Mouse (Mus musculus): ENCODE data around the gene AL732309.1. TPM values are rescaled to one million over a fixed set of nuclear protein-coding genes. Genes with fewer than 3 reads are reported as not detected.

The AL732309.1 gene
- polyA plus RNA-seq, 1 experiment from 2014 or later: 4.8 TPM

GRCm38 (mm10) chr2:25252331-25252730, 5.7 kb upstream of the AL732309.1 start:
- Histone ChIP-seq H3K27ac (no peak overlapping the region), H3K36me3 (peaks cover 63% of the 10 kb centered on the region), H3K4me1 (peaks cover 23% of the 10 kb centered on the region), H3K4me2 (no peak overlapping the region), H3K4me3 (no peak overlapping the region), H3K27me3 (replicated peaks) (no peaks in the 10 kb centered on the region), H3K9me3 (replicated peaks) (no peaks in the 10 kb centered on the region), H3K9ac (no peak overlapping the region)
- no peak for ATAC-seq
- WGBS (ENCODE audit: insufficient replicate concordance): 83% methylated on average over 1 of the region's 1 CpGs

DNA sequence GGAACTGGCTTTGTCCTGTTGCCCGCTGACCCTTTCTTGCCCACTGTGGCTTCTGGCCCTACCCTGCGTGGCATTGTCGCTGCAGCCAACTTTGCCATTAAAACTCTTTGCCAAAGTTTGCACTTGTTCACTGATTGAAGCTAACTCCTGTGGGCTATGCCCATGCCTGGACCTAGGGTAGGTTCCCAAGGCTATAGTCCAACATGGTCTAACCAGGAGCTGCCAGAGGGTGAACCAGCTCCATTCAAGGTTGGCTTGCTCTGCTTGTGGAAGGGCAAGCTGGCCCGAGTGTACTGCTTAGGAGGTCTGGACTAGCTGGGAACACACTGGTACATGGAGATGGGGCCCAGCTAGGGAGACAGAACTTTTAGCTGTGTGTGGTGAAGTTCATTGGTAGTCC, 2.5 kb downstream of the AL732309.1 start:
- no peak for ATAC-seq
- peaks cover 30% of the 10 kb centered on the region for H3K27me3 ChIP-seq (replicated peaks)
- H3K4me3 ChIP-seq: no peak overlapping the region
- peaks cover 36% of the 10 kb centered on the region for H3K4me1 ChIP-seq
- H3K36me3 ChIP-seq: peaks cover 41% of the 10 kb centered on the region
- no peaks in the 10 kb centered on the region for H3K9me3 ChIP-seq (replicated peaks)
- H3K9ac ChIP-seq: no peak overlapping the region
- no peak overlapping the region for H3K4me2 ChIP-seq
- H3K27ac ChIP-seq: no peak overlapping the region
- 76% methylated on average over 4 of the region's 4 CpGs for WGBS (ENCODE audit: insufficient replicate concordance)

- WGBS (ENCODE audit: insufficient replicate concordance): 72% methylated on average over 8 of the region's 8 CpGs
- Histone ChIP-seq H3K4me1 (peaks cover 36% of the 10 kb centered on the region), H3K9me3 (replicated peaks) (no peaks in the 10 kb centered on the region), H3K27ac (no peak overlapping the region), H3K9ac (no peak overlapping the region), H3K27me3 (replicated peaks) (peaks cover 30% of the 10 kb centered on the region), H3K4me3 (no peak overlapping the region), H3K36me3 (peaks cover 33% of the 10 kb centered on the region), H3K4me2 (no peak overlapping the region)
- no peak for ATAC-seq
Observed at GRCm38 (mm10) chr2:25243342-25243741, 3.3 kb downstream of the AL732309.1 start.

DNA sequence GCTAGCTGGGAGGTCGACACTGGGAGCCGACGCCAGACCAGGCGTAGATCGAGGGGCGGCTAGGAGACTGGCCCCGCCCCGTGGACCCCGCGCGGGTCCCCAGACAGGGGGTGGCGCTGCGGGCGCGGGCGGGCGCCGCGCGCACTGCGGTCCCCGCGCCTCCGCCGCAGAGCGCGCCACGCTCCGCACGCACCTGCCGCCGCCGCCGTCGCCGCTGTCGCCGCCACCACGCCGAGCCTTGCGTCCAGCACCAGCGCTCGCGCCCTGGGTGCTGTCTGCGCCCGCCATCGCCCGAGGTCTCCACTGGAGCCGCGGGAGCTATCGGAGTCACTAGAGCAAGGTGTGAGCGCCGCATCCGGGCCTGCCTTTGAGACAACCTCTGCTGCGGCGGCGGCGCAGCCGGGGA, 4.6 kb downstream of the AL732309.1 start, which contains the start of the genes Rnf208 and Cysrt1:
TSS of gene Rnf208 (plus strand) at position 155 of the 406 bp plus-strand sequence.
TSS of gene Cysrt1 (minus strand) at position 352 of the 406 bp plus-strand sequence.
- Histone ChIP-seq H3K4me2 (peak within 1 kb of the TSS; percentile 84), H3K4me3 (peak within 1 kb of the TSS; percentile 58), H3K4me1 (peaks cover 36% of the 10 kb centered on the region), H3K27me3 (replicated peaks) (peaks cover 30% of the 10 kb centered on the region), H3K36me3 (peaks cover 21% of the 10 kb centered on the region), H3K9ac (peak within 1 kb of the TSS; percentile 53), H3K9me3 (replicated peaks) (no peaks in the 10 kb centered on the region), H3K27ac (no peak within 1 kb of the TSS)
- ATAC-seq: no peak
- WGBS (ENCODE audit: insufficient replicate concordance): under 1% methylated on average over 35 of the region's 59 CpGs

DNA sequence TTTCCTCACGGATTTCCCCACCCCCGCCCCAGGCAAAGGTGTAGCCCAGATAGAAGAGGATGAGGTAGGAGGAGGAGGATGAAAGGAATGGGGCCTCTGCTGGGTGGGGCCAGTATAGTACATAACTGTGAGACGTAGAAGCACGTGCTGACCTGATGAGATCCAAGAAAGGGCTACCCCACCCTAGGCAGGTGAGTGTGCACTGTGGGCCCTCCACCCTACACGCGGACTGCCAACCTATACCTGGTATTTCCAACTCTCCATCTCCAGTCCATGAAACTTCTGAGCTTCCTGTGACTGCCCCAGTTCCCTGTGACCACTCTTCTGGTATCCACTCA, 5.3 kb downstream of the AL732309.1 start:
- 14% methylated on average over 6 of the region's 6 CpGs for WGBS (ENCODE audit: insufficient replicate concordance)

GRCm38 (mm10) chr2:25240723-25241437, 5.8 kb downstream of the AL732309.1 start:
- peak overlapping the region; percentile 28; the same call in 1 of the 2 replicates for H3K9ac ChIP-seq
- under 1% methylated on average over 29 of the region's 29 CpGs for WGBS (ENCODE audit: insufficient replicate concordance)
- peaks cover 38% of the 10 kb centered on the region for H3K27me3 ChIP-seq (replicated peaks)
- H3K4me1 ChIP-seq: peaks cover 46% of the 10 kb centered on the region
- H3K36me3 ChIP-seq: peaks cover 9% of the 10 kb centered on the region
- no peaks in the 10 kb centered on the region for H3K9me3 ChIP-seq (replicated peaks)
- ATAC-seq: peak; percentile 76
- H3K27ac ChIP-seq: peak overlapping the region; percentile 45; the same call in 1 of the 2 replicates
- peak overlapping the region; percentile 84 for H3K4me2 ChIP-seq
- peak overlapping the region; percentile 58 for H3K4me3 ChIP-seq

More for the DNA sequence above, 5.3 kb downstream of the AL732309.1 start:
- H3K9me3 ChIP-seq (replicated peaks): no peaks in the 10 kb centered on the region
- peaks cover 14% of the 10 kb centered on the region for H3K36me3 ChIP-seq
- H3K4me1 ChIP-seq: peaks cover 41% of the 10 kb centered on the region
- H3K9ac ChIP-seq: no peak overlapping the region
- H3K4me3 ChIP-seq: peak overlapping the region; percentile 58
- no peak overlapping the region for H3K27ac ChIP-seq
- ATAC-seq: peak; percentile 11; the same call in 1 of the 2 replicates
- peaks cover 34% of the 10 kb centered on the region for H3K27me3 ChIP-seq (replicated peaks)
- H3K4me2 ChIP-seq: peak overlapping the region; percentile 84

GRCm38 (mm10) chr2:25240310-25240709, 6.4 kb downstream of the AL732309.1 start:
- Histone ChIP-seq H3K9ac (0 out of 2 replicates have a peak overlapping the region, but pooled peaks have one; percentile 28), H3K9me3 (replicated peaks) (no peaks in the 10 kb centered on the region), H3K4me2 (peak overlapping the region; percentile 84), H3K27ac (no peak overlapping the region), H3K36me3 (peaks cover 3% of the 10 kb centered on the region; the same call in 1 of the 2 replicates), H3K4me3 (peak overlapping the region; percentile 58), H3K4me1 (peaks cover 50% of the 10 kb centered on the region), H3K27me3 (replicated peaks) (peaks cover 44% of the 10 kb centered on the region)
- no peak for ATAC-seq
- 49% methylated on average over 8 of the region's 8 CpGs for WGBS (ENCODE audit: insufficient replicate concordance)

- H3K36me3 ChIP-seq: no peaks in the 10 kb centered on the region
- H3K9ac ChIP-seq: no peak overlapping the region
- H3K4me1 ChIP-seq: peaks cover 50% of the 10 kb centered on the region
- 76% methylated on average over 3 of the region's 3 CpGs for WGBS (ENCODE audit: insufficient replicate concordance)
- no peaks in the 10 kb centered on the region for H3K9me3 ChIP-seq (replicated peaks)
- peaks cover 48% of the 10 kb centered on the region for H3K27me3 ChIP-seq (replicated peaks)
- no peak overlapping the region for H3K4me3 ChIP-seq
- H3K4me2 ChIP-seq: no peak overlapping the region
- no peak for ATAC-seq
- no peak overlapping the region for H3K27ac ChIP-seq
Observed at GRCm38 (mm10) chr2:25239766-25240165, 6.9 kb downstream of the AL732309.1 start.

DNA sequence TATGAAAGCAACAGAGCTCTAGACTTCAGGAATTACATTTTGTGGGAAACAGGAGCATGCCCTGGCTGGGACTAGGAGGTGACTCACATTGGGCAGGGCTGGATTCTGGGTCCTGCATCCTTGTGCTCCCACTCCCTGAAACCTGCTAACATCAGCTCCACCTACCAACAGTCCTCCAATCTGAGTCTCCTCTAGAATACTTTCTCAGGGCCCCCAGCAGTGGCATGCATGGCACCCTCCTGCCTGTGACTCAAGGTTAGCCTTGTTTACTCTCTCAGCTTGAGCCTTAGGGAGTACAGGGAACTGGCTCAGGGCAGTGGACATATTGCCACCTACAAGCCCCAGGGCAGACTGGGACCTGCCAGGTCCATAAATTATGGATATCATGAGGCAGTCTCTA, 8.6 kb downstream of the AL732309.1 start:
- H3K9ac ChIP-seq: no peak overlapping the region
- peaks cover 45% of the 10 kb centered on the region for H3K27me3 ChIP-seq (replicated peaks)
- H3K4me2 ChIP-seq: no peak overlapping the region
- no peak for ATAC-seq
- peaks cover 65% of the 10 kb centered on the region for H3K4me1 ChIP-seq
- no peaks in the 10 kb centered on the region for H3K36me3 ChIP-seq
- no peak overlapping the region for H3K27ac ChIP-seq
- no peaks in the 10 kb centered on the region for H3K9me3 ChIP-seq (replicated peaks)
- no peak overlapping the region for H3K4me3 ChIP-seq

DNA sequence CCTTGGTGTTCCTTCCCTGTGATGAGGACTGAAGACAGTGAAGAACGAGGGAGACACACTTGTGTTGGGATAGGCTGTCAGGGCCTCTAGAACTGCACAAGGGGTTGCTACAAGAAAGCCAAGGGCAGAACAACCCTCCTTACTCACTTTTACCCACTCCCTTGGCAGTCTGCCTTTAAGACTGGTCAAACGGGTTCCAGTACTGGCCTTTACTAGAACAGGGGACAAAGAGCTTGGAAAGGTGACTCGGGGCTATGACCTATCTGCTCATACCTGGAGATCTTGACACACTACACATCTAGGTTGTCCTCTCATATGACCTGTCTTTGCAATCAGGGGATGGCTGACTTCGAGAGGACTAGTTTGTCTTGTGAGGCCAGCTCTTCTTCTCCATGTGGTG, 9.1 kb downstream of the AL732309.1 start:
- Histone ChIP-seq H3K9me3 (replicated peaks) (no peaks in the 10 kb centered on the region), H3K27ac (no peak overlapping the region), H3K9ac (no peak overlapping the region), H3K4me1 (peaks cover 60% of the 10 kb centered on the region), H3K4me3 (no peak overlapping the region), H3K36me3 (no peaks in the 10 kb centered on the region), H3K27me3 (replicated peaks) (peaks cover 39% of the 10 kb centered on the region), H3K4me2 (no peak overlapping the region)
- ATAC-seq: no peak
- 55% methylated on average over 4 of the region's 4 CpGs for WGBS (ENCODE audit: insufficient replicate concordance)

DNA sequence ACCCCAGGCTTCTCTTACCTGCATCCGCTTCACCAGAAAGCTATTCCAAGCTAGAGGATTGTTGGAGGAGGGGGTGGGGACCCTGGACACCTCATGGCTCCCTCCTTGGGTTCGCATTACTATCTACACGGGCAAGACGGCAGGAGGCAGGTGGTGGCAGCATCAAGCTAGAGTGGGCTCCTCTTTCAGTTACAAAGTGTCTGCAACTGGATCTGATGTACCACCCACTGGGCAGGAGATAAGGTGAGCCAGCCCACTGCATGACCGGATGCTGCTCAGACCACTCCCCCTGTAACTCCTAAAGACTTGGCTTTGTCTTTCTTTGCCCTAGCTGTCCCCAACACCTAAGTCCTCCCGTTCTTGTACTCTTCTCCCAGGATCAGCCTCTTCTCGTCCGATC, 10.0 kb downstream of the AL732309.1 start, which contains the start of gene Rnf224:
TSS of gene Rnf224 (minus strand) at position 174 of the 400 bp plus-strand sequence.
- Histone ChIP-seq H3K4me1 (peaks cover 51% of the 10 kb centered on the region), H3K27ac (no peak within 1 kb of the TSS), H3K4me3 (no peak within 1 kb of the TSS), H3K9me3 (replicated peaks) (no peaks in the 10 kb centered on the region), H3K4me2 (peak within 1 kb of the TSS; percentile 9; the same call in 1 of the 2 replicates), H3K9ac (no peak within 1 kb of the TSS), H3K36me3 (no peaks in the 10 kb centered on the region), H3K27me3 (replicated peaks) (peaks cover 32% of the 10 kb centered on the region)
- no peak for ATAC-seq
- 16% methylated on average over 8 of the region's 8 CpGs for WGBS (ENCODE audit: insufficient replicate concordance)

DNA sequence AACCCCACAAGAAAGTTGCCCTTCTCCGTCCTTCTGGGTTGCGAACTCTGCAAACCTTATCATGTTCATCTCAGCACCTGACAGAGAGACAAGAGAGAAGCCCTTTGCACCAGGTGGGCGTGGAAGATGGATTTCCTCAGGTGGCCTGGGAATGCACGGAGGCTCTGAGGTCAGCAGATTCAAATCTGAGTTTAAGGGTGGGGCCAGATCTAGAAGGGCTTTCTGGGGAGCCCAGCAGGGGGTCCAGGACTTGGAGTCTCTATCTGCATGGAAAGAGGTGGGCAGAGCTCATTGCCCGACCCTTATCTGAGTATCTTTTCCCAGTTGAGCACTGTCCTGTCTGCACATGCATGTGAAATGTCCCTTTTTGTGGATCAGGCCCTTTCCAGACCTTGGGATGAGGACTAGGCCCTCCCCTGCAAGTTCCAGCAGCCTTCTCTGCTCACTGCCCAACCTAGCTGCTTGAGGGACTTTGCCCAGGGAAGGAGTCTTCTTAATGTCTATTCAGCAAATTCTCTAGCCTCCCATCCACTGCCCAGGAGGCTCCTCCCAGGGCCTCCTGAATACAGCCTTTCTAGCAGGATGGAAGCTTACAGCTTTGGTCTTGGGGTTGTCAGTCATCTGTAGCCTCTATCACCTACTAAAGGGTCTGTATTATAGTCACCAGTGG, 12.0 kb downstream of the AL732309.1 start:
- Histone ChIP-seq H3K27ac (no peak overlapping the region), H3K9me3 (replicated peaks) (no peaks in the 10 kb centered on the region), H3K4me2 (no peak overlapping the region), H3K9ac (no peak overlapping the region), H3K4me1 (peaks cover 31% of the 10 kb centered on the region), H3K27me3 (replicated peaks) (peaks cover 37% of the 10 kb centered on the region), H3K4me3 (no peak overlapping the region), H3K36me3 (no peaks in the 10 kb centered on the region)
- ATAC-seq: no peak
- 53% methylated on average over 5 of the region's 5 CpGs for WGBS (ENCODE audit: insufficient replicate concordance)

Measured in liver, embryonic 12.5 days (tissue).